Mouse (Mus musculus) heart, postnatal 14 days (tissue): Measurements from ENCODE around the gene Cyp4f17. TPM values are rescaled to one million over a fixed set of nuclear protein-coding genes. Genes with fewer than 3 reads are reported as not detected.
"Not testable (repeated sequence)": the region's sequence is repeated elsewhere in the genome, so short reads cannot be mapped to it uniquely, and the experiment has no call there.

Experiments
- DNase-seq, 2 experiments: peaks; one replicate each; pipeline ENCODE4 v3.0.0; 2021 to 2022
- intact Hi-C: fragments of 180-260 bp; cut with DNase I; formaldehyde crosslinking; loops from one replicate; pipeline ENCODE4 v1.15.1; 2025
- long read RNA-seq, 2 experiments: library from polyadenylated mRNA; stranded (forward); transcript quantifications; one replicate each; pipeline ENCODE4 v2.0.0; 2021
- total RNA-seq, 2 experiments: library from RNA; stranded (reverse); gene quantifications; 2 replicates each; pipeline ENCODE4 v1.2.3; 2021

Cyp4f17 gene
- 1 to 10 TPM; 5.2 to 6.7 TPM for total RNA-seq
- long read RNA-seq, experiment 1, partial matches to known transcripts = 2 of 7 reads
- long read RNA-seq, experiment 1, other reads (novel, unspliced or antisense) = 1 of 7 reads
- long read RNA-seq, experiment 2, partial matches to known transcripts = 0 of 5 reads
- long read RNA-seq, experiment 2, other reads (novel, unspliced or antisense) = 3 of 5 reads

GRCm38 (mm10) chr17:32505851-32506728, at the start of gene Cyp4f17:
Cyp4f17 (plus strand) TSS chr17:32506050.
- DNase-seq = peak; percentile 35 to 62
- intact Hi-C loops = no loop called here

- intact Hi-C loops = no loop called here
- DNase-seq = no peak
Observed at GRCm38 (mm10) chr17:32468494-32468893, 37.4 kb upstream of the Cyp4f17 start.

DNA sequence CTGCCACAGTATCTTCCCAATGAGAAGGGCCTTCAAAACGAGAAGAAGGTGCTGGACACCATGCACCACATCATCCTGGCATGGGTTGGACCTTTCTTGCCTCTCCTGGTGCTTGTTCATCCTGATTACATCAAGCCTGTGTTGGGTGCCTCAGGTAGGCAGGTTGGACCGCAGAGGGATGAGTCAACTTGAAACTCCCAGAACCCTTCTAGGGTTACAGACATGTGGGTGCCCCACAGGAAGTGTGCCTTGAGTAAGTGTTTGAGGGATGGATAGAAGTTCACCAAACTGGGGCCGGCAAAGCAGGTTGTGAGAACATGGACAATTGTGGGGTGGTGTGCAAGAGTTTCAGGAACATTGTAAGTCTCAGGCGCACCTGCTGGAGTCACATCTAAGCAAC, 35.1 kb upstream of the Cyp4f17 start:
- no peak for DNase-seq
- intact Hi-C loops = no loop called here

GRCm38 (mm10) chr17:32472176-32472575, 33.7 kb upstream of the Cyp4f17 start:
- intact Hi-C loops = no loop called here
- DNase-seq = no peak

DNA sequence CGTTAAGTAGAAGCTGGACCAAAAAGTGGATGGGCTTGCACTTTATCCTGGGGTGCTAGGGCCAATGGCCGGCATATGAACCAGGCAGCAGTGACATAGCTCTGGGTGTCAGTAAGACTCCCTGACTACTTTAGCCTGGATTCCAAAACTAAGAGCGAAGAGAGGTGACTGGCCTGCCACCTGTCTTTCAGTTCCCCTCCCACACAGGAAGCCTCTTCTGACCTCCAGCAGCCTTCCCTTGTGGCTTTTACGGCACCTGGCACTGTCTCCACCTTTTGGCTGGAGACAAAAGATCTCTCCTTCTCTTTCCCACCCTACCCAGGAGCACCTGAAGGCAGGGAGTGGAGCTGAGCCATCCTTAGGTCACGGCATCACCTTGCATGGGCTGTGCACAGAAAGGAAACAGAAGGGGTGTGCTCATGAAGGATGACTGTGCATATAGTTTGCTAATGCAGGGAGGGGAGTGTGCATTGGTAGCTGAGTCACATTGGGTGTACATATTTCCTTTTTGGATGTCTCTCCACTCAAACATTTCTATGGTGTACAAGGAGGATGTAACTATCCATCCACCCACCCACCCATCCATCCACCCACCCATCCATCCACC, 30.8 kb upstream of the Cyp4f17 start:
- DNase-seq = no peak
- intact Hi-C loops = no loop called here

- DNase-seq = no peak
- intact Hi-C loops = no loop called here
Observed at GRCm38 (mm10) chr17:32477204-32477603, 28.6 kb upstream of the Cyp4f17 start.

DNA sequence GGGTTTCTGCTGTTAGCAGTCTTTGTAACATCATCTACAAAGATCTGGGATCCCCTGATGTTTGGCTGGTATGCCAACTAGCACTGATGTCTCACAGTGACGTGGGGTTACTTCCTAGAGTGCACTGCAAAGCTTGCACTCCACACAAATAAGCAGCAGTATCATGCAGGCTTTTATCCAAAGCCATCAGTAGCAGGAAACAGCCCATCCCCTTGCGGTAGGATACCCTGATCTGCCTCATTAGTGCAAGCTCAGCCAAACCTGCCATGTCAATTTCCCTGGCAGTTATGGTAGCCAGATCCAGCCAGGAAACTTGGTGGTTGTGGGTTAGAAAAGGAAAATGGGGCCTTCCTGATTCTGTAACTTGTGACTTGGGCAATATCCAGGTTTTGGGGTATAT, 27.1 kb upstream of the Cyp4f17 start:
- DNase-seq = no peak
- intact Hi-C loops = no loop called here

DNA sequence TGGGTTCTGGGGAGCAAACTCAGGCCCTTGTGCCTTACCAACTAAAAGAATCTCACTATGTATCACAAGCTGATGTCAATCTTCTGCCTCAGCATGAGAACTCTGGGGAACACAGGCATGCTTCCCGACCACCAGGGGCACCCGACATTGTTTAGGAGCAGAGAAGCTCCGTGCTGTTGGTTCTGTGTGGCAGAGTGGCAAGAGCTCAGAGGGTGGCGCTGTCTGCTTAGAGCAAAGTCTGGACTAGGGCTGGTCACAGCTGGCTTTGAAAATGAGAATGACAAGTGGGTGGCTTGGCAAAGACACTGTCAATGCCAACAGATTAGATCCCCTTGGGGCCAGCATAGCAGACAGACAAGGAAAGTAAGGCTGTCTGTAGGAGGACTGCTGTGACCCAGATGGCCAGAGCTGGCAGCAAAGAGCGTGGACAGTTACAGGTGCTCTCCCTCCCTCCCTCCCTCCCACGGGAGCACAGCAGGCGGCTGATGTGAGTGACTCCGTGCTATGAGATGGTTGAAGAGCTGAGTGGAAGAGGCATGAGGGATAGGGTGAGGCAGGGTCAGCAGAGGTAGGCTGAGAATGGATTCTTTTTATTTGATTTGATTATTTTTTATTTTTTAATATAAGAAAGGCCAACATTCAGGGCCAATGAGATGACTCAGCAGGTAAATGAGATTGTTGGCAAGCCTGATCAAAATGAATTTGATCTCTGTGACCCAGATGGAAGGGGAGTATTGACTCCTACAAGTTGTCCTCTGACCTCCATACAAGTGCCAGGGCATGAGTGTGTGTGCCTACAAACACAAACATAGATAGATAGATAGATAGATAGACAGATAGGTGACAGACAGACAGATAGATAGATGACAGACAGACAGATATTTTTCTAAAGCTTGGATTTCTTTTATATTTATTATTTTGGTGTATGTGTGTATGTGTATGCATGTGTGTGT, 26.0 kb upstream of the Cyp4f17 start:
- intact Hi-C loops = no loop called here
- DNase-seq = peak in 1 of 2 experiments; percentile 26

DNA sequence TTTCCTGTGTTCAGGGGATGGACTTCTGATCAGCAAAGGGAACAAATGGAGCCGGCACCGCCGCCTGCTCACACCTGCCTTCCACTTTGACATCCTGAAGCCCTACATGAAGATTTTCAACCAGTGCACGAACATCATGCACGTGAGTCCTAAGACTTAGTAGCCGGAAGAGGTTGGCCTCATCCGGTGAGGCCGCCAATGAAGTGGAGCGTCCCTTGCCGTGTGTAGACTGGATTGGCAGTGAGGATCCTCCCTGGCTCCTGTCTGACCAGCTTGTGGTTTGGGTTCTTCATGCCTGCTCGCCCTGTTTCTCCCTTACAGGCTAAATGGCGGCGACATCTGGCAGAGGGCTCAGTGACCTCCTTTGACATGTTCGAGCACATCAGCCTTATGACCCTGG, 24.1 kb upstream of the Cyp4f17 start:
- no peak for DNase-seq
- intact Hi-C loops = no loop called here

DNA sequence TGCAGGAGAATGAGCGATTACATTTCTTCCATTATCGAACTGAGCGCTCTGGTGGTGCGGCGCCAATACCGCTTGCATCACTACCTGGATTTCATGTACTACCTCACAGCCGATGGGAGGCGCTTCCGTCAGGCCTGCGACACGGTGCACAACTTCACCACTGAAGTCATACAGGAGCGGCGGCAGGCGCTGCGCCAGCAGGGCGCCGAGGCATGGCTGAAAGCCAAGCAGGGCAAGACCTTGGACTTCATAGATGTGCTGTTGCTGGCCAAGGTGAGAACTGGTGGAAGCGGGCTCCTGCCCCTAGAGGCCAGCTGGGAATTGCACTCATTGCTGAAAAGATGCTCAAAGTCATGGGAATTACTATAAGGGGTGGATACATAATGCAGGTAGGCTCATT, 22.6 kb upstream of the Cyp4f17 start:
- intact Hi-C loops = no loop called here

GRCm38 (mm10) chr17:32492349-32492980, 13.4 kb upstream of the Cyp4f17 start:
- intact Hi-C loops = loop anchor here (5.0 to 10.0 kb wide), 3 partner anchors 100 to 350 kb away; no protein-coding TSS in a partner anchor
- DNase-seq = peak; percentile 32 to 45

More for the DNA sequence above, 22.6 kb upstream of the Cyp4f17 start:
- peak; percentile 78 to 87 for DNase-seq

GRCm38 (mm10) chr17:32494601-32495000, 11.2 kb upstream of the Cyp4f17 start:
- peak; percentile 65 to 77 for DNase-seq
- intact Hi-C loops = loop anchor here (1.0 to 10.0 kb wide), 4 partner anchors 102 to 352 kb away; no protein-coding TSS in a partner anchor

DNA sequence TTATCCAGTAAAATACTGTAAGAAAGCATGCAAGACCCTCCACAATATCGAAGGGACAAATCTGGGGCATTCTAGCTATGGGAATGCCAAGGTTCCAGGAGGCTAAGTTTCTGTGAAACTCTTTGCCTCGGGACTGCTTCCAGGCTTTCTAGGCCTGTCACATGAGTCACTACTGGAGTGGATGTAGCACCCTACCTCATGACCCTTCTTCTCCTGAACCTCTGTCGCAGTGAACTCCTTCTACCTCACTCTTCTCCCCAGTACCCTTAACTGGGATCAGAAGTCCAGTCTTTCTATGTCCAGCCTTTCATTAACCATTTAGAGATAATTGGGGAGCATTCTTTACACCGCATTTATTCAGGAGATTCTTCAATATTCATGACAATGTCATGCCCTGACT, 5.3 kb upstream of the Cyp4f17 start:
- intact Hi-C loops, DNase-seq: not testable (repeated sequence)

DNA sequence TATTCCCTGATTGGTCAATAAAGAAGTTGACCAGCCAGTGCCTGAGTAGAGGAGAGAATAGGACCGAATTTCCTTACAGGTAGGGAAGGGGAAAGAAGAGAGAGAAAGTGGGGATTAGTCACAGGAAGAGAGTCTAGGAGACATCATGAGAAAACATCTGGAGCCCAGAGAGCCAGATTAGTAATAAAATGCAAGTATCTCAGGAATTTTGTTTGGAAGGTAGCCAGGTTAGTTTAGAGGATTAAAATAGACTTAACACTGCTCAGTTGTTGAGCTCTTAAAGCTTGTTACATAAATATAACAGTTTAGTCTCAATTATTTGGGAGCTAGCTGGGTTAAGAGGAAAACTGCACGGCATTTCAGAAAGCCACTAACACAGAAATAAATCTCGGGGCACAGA, 4.8 kb upstream of the Cyp4f17 start:
- no peak for DNase-seq
- intact Hi-C loops = no loop called here

DNA sequence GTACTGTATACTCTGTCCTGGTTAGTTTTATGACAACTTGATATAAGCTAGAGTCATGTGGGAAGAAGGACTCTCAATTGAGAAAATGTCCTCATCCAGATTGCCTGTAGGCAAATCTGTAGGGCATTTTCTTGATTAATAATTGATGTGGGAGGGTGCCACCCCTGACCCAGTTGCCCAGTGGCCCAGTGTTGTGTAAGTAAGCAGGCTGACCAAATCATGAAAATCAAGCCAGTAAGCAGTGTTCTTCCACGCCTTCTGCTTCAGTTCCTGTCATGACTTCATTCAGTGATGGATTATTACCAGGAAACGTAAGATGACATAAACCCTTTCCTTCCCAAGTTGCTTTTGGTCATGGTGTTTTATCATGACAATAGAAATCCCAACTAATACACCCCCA, 2.7 kb upstream of the Cyp4f17 start:
- intact Hi-C loops = no loop called here
- no peak for DNase-seq

GRCm38 (mm10) chr17:32506729-32507245, 937 bp downstream of the Cyp4f17 start:
- intact Hi-C loops = no loop called here
- peak; percentile 14 to 18 for DNase-seq

GRCm38 (mm10) chr17:32516126-32516525, 10.3 kb downstream of the Cyp4f17 start:
- intact Hi-C loops = no loop called here
- DNase-seq = no peak

DNA sequence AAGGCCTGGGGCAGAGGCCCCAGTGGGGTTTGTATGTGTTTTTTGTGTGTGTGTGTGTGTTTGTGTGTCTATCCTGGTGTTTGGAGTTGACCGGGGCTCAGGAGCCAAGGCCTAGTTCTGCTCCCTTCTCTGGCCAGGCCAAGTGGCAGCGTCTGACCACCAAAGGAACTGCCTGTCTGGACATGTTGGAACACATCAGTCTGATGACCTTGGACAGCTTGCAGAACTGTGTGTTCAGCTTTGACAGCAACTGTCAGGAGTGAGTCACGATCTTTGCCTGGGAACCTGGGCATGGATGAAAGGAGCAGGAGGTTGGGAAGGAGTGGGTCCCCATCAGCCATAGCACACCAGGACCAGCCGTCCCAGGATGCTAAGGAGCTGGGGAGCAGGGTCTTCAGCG, 16.1 kb downstream of the Cyp4f17 start:
- DNase-seq = no peak
- intact Hi-C loops = no loop called here

GRCm38 (mm10) chr17:32522386-32522785, 16.5 kb downstream of the Cyp4f17 start:
- DNase-seq = no peak
- intact Hi-C loops = no loop called here

GRCm38 (mm10) chr17:32522816-32523215, 17.0 kb downstream of the Cyp4f17 start:
- DNase-seq = no peak
- intact Hi-C loops = no loop called here
